Mouse (Mus musculus) neural tube, embryonic 15.5 days (tissue): ENCODE measurements around the gene Phactr4. TPM values are rescaled to one million over a fixed set of nuclear protein-coding genes. Genes with fewer than 3 reads are reported as not detected.
A peak's percentile ranks its signal among the peaks of the same experiment; 100 is the strongest.

ENCODE experiments used
- ATAC-seq: fragments of 200-750 bp; cut with Nextera tagmentation; 2 replicates; pipeline ENCODE4 v1.8.0; 2017; ENCODE audit warnings: mild to moderate bottlenecking, moderate TSS enrichment, moderate library complexity; ENCODE audit not compliant: low FRiP score
- H3K27ac ChIP-seq: fragments of 300-500 bp; sonication (generic); replicated peaks from 2 replicates; pipeline ENCODE4 v1.5.1; 2015; ENCODE audit warnings: mild to moderate bottlenecking, inconsistent platforms
- H3K27me3 ChIP-seq: fragments of 300-500 bp; sonication (generic); replicated peaks from 2 replicates; pipeline ENCODE4 v1.6.1; 2015; ENCODE audit warnings: inconsistent platforms
- H3K36me3 ChIP-seq: fragments of 300-500 bp; sonication (generic); 2 replicates; pipeline ENCODE4 v1.6.1; 2015; ENCODE audit warnings: inconsistent platforms
- H3K4me1 ChIP-seq: fragments of 300-500 bp; sonication (generic); 2 replicates; pipeline ENCODE4 v1.6.1; 2015; ENCODE audit warnings: inconsistent platforms
- H3K4me2 ChIP-seq: fragments of 300-500 bp; sonication (generic); 2 replicates; pipeline ENCODE4 v1.6.1; 2015; ENCODE audit warnings: inconsistent platforms, mild to moderate bottlenecking, moderate library complexity
- H3K4me3 ChIP-seq: fragments of 300-500 bp; sonication (generic); replicated peaks from 2 replicates; pipeline ENCODE4 v1.5.1; 2015; ENCODE audit warnings: mild to moderate bottlenecking, inconsistent platforms
- H3K9ac ChIP-seq: fragments of 300-500 bp; sonication (generic); replicated peaks from 2 replicates; pipeline ENCODE4 v1.6.1; 2015; ENCODE audit warnings: mild to moderate bottlenecking, inconsistent platforms
- H3K9me3 ChIP-seq: fragments of 300-500 bp; sonication (generic); replicated peaks from 2 replicates; pipeline ENCODE4 v1.6.1; 2016; ENCODE audit warnings: inconsistent platforms
- WGBS: fragments of 180-500 bp; shearing (Covaris S2); methylation state at CpG from one replicate; pipeline ENCODE4 v1.1.7; 2015; ENCODE audit warnings: mixed read lengths; 5-methylcytosine and 5-hydroxymethylcytosine counted together
- polyA plus RNA-seq: library from polyadenylated mRNA; unstranded; fragments of >200 nt; fragmentation: Nextera tagmentation; extraction: Ambion mirVana; gene quantifications from 2 replicates; pipeline ENCODE4 v1.2.1, GENCODE M21; 2015

Phactr4 gene
- polyA plus RNA-seq, 1 experiment from 2014 or later = 6.5 TPM

GRCm38 (mm10) chr4:132345843-132346212, 76.5 kb downstream of the Phactr4 start:
- no peaks in the 10 kb centered on the region for H3K27me3 ChIP-seq
- no peaks in the 10 kb centered on the region for H3K9me3 ChIP-seq
- no peak overlapping the region for H3K27ac ChIP-seq
- ATAC-seq = 0 out of 2 replicates have a peak, but pooled peaks have one; percentile 16
- H3K9ac ChIP-seq = no peak overlapping the region
- WGBS = 48% methylated on average over 5 of the region's 5 CpGs
- peaks cover 3% of the 10 kb centered on the region; the same call in 1 of the 2 replicates for H3K36me3 ChIP-seq
- H3K4me3 ChIP-seq = peak overlapping the region; percentile 72
- H3K4me2 ChIP-seq = peak overlapping the region; percentile 77
- H3K4me1 ChIP-seq = peaks cover 24% of the 10 kb centered on the region

DNA sequence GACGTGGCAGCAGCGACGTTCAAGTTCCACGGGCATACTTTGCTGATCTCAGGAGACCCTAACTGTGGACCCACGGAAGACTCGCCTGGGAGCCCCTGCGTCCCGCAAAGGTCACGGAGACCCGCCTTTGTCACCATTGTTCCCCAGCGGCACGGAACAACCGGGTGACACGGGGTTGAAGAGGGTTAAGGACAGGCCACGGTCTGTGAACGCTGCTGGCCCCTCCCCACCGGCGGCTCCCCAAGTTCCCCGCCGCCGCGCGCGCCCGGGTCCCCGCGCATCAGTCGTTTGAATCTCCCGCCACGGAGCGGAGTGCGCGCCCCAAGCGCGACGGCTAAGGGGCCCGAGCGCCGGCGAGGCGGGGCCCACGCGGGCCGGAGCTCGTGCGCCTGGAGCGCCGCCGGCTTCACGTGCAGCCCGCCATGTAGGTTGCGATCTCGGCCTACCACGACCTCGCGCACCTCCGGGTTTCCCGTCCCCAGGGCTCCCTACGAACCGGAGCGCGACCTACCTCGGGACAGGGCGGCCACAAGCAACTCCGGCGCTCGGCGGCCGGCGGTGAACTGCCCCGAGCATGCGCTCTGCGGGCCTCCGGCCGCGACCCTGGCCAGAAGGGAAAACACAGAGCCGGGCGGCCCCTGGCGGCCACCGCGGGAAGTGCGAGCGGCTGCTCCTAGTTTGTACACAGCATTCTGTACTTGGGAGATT, 77.0 kb downstream of the Phactr4 start:
- ATAC-seq = peak; percentile 89
- no peaks in the 10 kb centered on the region for H3K27me3 ChIP-seq
- 0% methylated on average over 61 of the region's 83 CpGs for WGBS
- no peaks in the 10 kb centered on the region for H3K9me3 ChIP-seq
- peak overlapping the region; percentile 72 for H3K4me3 ChIP-seq
- H3K36me3 ChIP-seq = 0 out of 2 replicates have a peak, but pooled peaks cover under 1% of the 10 kb centered on the region
- peak overlapping the region; percentile 68 for H3K9ac ChIP-seq
- peak overlapping the region; percentile 54; the same call in 1 of the 2 replicates for H3K27ac ChIP-seq
- H3K4me2 ChIP-seq = peak overlapping the region; percentile 77
- H3K4me1 ChIP-seq = peaks cover 19% of the 10 kb centered on the region

GRCm38 (mm10) chr4:132344403-132345134, 77.7 kb downstream of the Phactr4 start:
- Histone ChIP-seq H3K4me2 (peak overlapping the region; percentile 77), H3K27ac (no peak overlapping the region), H3K27me3 (no peaks in the 10 kb centered on the region), H3K4me1 (peaks cover 19% of the 10 kb centered on the region), H3K36me3 (0 out of 2 replicates have a peak, but pooled peaks cover 5% of the 10 kb centered on the region), H3K4me3 (peak overlapping the region; percentile 72), H3K9ac (peak overlapping the region; percentile 68), H3K9me3 (no peaks in the 10 kb centered on the region)
- WGBS = 8% methylated on average over 13 of the region's 13 CpGs
- no peak; the same call in 1 of the 2 replicates for ATAC-seq

DNA sequence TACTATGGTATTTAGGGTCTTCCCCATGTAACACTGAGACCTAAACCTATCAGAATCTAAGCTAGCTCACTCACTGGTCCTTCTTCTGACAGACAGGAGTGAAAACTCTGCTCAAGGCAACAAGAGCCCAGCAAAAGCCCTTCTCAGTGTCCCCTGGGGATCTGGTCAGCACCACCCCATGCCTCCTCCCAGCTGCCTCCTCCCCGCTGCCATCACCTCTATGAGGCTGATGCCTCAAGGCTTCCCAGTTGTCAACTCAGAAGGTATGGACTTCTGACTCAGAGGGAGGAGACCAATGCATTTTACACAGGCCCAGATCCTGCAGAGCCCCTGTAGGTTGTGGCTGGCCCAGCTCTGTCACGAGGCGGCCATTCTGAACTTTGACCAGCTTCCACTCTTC, 80.8 kb downstream of the Phactr4 start:
- no peak overlapping the region for H3K4me2 ChIP-seq
- no peaks in the 10 kb centered on the region for H3K9me3 ChIP-seq
- WGBS = 98% methylated on average over 3 of the region's 3 CpGs
- H3K4me1 ChIP-seq = peaks cover 19% of the 10 kb centered on the region
- peaks cover 21% of the 10 kb centered on the region for H3K36me3 ChIP-seq
- no peaks in the 10 kb centered on the region for H3K27me3 ChIP-seq
- ATAC-seq = no peak
- H3K4me3 ChIP-seq = no peak overlapping the region
- H3K27ac ChIP-seq = no peak overlapping the region
- H3K9ac ChIP-seq = no peak overlapping the region

GRCm38 (mm10) chr4:132338943-132339342, 83.3 kb downstream of the Phactr4 start:
- H3K36me3 ChIP-seq = peaks cover 43% of the 10 kb centered on the region
- 89% methylated on average over 13 of the region's 13 CpGs for WGBS
- ATAC-seq = no peak

GRCm38 (mm10) chr4:132332880-132333279, 89.4 kb downstream of the Phactr4 start:
- no peak overlapping the region for H3K4me2 ChIP-seq
- WGBS = 90% methylated on average over 6 of the region's 6 CpGs
- H3K4me1 ChIP-seq = peaks cover 12% of the 10 kb centered on the region
- no peak overlapping the region for H3K9ac ChIP-seq
- H3K36me3 ChIP-seq = peaks cover 44% of the 10 kb centered on the region
- no peak for ATAC-seq
- no peak overlapping the region for H3K4me3 ChIP-seq
- no peaks in the 10 kb centered on the region for H3K27me3 ChIP-seq
- no peaks in the 10 kb centered on the region for H3K9me3 ChIP-seq
- H3K27ac ChIP-seq = no peak overlapping the region

More at GRCm38 (mm10) chr4:132338943-132339342, 83.3 kb downstream of the Phactr4 start:
- Histone ChIP-seq H3K4me1 (peaks cover 7% of the 10 kb centered on the region), H3K4me2 (no peak overlapping the region), H3K27ac (no peak overlapping the region), H3K9ac (no peak overlapping the region), H3K4me3 (no peak overlapping the region), H3K9me3 (no peaks in the 10 kb centered on the region), H3K27me3 (no peaks in the 10 kb centered on the region)

GRCm38 (mm10) chr4:132331960-132332359, 90.3 kb downstream of the Phactr4 start:
- no peak overlapping the region for H3K4me2 ChIP-seq
- no peak overlapping the region for H3K9ac ChIP-seq
- H3K4me1 ChIP-seq = peaks cover 16% of the 10 kb centered on the region
- no peak for ATAC-seq
- H3K36me3 ChIP-seq = peaks cover 42% of the 10 kb centered on the region
- H3K27me3 ChIP-seq = no peaks in the 10 kb centered on the region
- 63% methylated on average over 3 of the region's 3 CpGs for WGBS
- no peak overlapping the region for H3K27ac ChIP-seq
- H3K4me3 ChIP-seq = no peak overlapping the region
- H3K9me3 ChIP-seq = no peaks in the 10 kb centered on the region

- peak overlapping the region; percentile 94 for H3K9ac ChIP-seq
- peak overlapping the region; percentile 88 for H3K4me3 ChIP-seq
- H3K36me3 ChIP-seq = peaks cover 38% of the 10 kb centered on the region
- H3K4me2 ChIP-seq = peak overlapping the region; percentile 79
- H3K4me1 ChIP-seq = peaks cover 16% of the 10 kb centered on the region
- 8% methylated on average over 10 of the region's 10 CpGs for WGBS
- no peaks in the 10 kb centered on the region for H3K27me3 ChIP-seq
- ATAC-seq = no peak; the same call in 1 of the 2 replicates
- no peaks in the 10 kb centered on the region for H3K9me3 ChIP-seq
- peak overlapping the region; percentile 88 for H3K27ac ChIP-seq
Measured at GRCm38 (mm10) chr4:132329835-132330354, 92.4 kb downstream of the Phactr4 start.

DNA sequence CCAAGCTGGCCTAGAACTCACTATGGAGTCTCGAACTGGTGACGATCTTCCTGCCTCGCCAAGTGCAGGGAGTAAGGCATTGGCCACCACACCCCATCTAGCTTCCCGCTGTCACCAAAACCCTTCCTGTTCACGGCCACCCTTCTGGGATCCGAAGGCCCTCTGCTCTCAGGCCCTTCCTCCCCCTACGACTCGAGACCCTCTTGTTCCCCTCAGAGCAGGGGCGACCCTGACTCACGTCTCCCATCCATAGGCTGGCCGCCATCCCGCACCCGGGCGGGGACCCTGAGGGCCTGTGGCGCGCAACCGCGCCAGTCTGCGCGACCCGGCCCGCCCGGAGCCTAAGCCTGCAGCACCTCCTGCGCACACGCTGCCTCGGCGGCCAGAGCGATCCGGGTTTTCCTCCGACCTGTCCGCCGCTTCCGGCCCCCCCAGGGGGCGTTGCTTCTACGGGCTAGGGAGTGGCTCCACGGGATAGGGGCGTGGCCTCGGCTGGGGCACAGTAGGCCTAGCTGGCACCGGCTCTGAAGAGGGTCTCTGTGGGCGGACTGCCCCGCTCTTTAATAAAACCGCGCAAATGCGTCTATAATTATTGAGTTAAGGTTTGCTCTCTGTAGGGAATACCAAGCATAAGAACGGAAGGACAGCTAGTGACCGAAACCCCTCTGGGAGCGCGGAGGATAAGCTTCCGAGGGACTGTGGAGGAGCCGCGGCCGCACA, 93.0 kb downstream of the Phactr4 start, which contains the start of gene Trnau1ap:
Gene Trnau1ap (minus strand): TSS at position 424 of the 720 bp plus-strand sequence.
- no peaks in the 10 kb centered on the region for H3K9me3 ChIP-seq
- WGBS = under 1% methylated on average over 52 of the region's 52 CpGs

GRCm38 (mm10) chr4:132328391-132328982, 93.8 kb downstream of the Phactr4 start:
- H3K9me3 ChIP-seq = no peaks in the 10 kb centered on the region
- H3K4me1 ChIP-seq = peaks cover 16% of the 10 kb centered on the region
- no peak for ATAC-seq
- peak overlapping the region; percentile 88 for H3K4me3 ChIP-seq
- H3K9ac ChIP-seq = peak overlapping the region; percentile 94
- H3K4me2 ChIP-seq = peak overlapping the region; percentile 79
- peaks cover 39% of the 10 kb centered on the region for H3K36me3 ChIP-seq
- H3K27ac ChIP-seq = peak overlapping the region; percentile 88
- no peaks in the 10 kb centered on the region for H3K27me3 ChIP-seq
- 49% methylated on average over 14 of the region's 14 CpGs for WGBS

More for the DNA sequence above, 93.0 kb downstream of the Phactr4 start, which contains the start of gene Trnau1ap:
- H3K9ac ChIP-seq = peak within 1 kb of the TSS; percentile 94
- peak within 1 kb of the TSS; percentile 88 for H3K27ac ChIP-seq
- ATAC-seq = peak; percentile 96
- H3K4me2 ChIP-seq = peak within 1 kb of the TSS; percentile 79
- H3K4me1 ChIP-seq = peaks cover 16% of the 10 kb centered on the region
- H3K4me3 ChIP-seq = peak within 1 kb of the TSS; percentile 88
- no peaks in the 10 kb centered on the region for H3K27me3 ChIP-seq
- H3K36me3 ChIP-seq = peaks cover 39% of the 10 kb centered on the region

GRCm38 (mm10) chr4:132326481-132326880, 95.8 kb downstream of the Phactr4 start:
- Histone ChIP-seq H3K4me3 (no peak overlapping the region), H3K9me3 (no peaks in the 10 kb centered on the region), H3K4me2 (no peak overlapping the region), H3K27me3 (no peaks in the 10 kb centered on the region), H3K27ac (no peak overlapping the region), H3K36me3 (peaks cover 42% of the 10 kb centered on the region), H3K9ac (no peak overlapping the region), H3K4me1 (peaks cover 16% of the 10 kb centered on the region)
- no peak for ATAC-seq
- 74% methylated on average over 5 of the region's 5 CpGs for WGBS
